Mouse (Mus musculus): ENCODE results near the gene Cpeb3. TPM values are rescaled to one million over a fixed set of nuclear protein-coding genes. Genes with fewer than 3 reads are reported as not detected.
"Not testable (repeated sequence)": the region's sequence is repeated elsewhere in the genome, so short reads cannot be mapped to it uniquely, and the experiment has no call there.

The Cpeb3 gene
- polyA plus RNA-seq, 1 experiment = 8.0 TPM

GRCm38 (mm10) chr19:37237306-37237705 is 28.9 kb upstream of the Cpeb3 start:
- H3K4me3 ChIP-seq (ENCODE audit: insufficient read depth, low read length) = no peak overlapping the region
- TF ChIP-seq CTCF (IDR thresholded peaks at IDR 0.05; ENCODE audit: low read depth, low read length) = no peak
- TF ChIP-seq POLR2A (IDR thresholded peaks at IDR 0.05; ENCODE audit: borderline replicate concordance, low read depth, low read length) = no peak
- peaks cover 16% of the 10 kb centered on the region for H3K4me1 ChIP-seq (ENCODE audit: control insufficient read depth, insufficient read depth, low read length)
- no peak overlapping the region for H3K27ac ChIP-seq (ENCODE audit: insufficient read depth, low read depth, low read length)

GRCm38 (mm10) chr19:37235818-37236217 is 27.4 kb upstream of the Cpeb3 start:
- no peak overlapping the region for H3K27ac ChIP-seq (ENCODE audit: insufficient read depth, low read depth, low read length)
- peaks cover 16% of the 10 kb centered on the region for H3K4me1 ChIP-seq (ENCODE audit: control insufficient read depth, insufficient read depth, low read length)
- TF ChIP-seq CTCF (IDR thresholded peaks at IDR 0.05; ENCODE audit: low read depth, low read length) (no peak), POLR2A (IDR thresholded peaks at IDR 0.05; ENCODE audit: borderline replicate concordance, low read depth, low read length) (no peak)
- no peak overlapping the region for H3K4me3 ChIP-seq (ENCODE audit: insufficient read depth, low read length)

GRCm38 (mm10) chr19:37233561-37234539 is 25.4 kb upstream of the Cpeb3 start:
- Histone ChIP-seq H3K27ac (ENCODE audit: insufficient read depth, low read depth, low read length) (no peak overlapping the region), H3K4me3 (ENCODE audit: insufficient read depth, low read length) (peak overlapping the region; percentile 31), H3K4me1 (ENCODE audit: control insufficient read depth, insufficient read depth, low read length) (peaks cover 16% of the 10 kb centered on the region)
- TF ChIP-seq POLR2A (IDR thresholded peaks at IDR 0.05; ENCODE audit: borderline replicate concordance, low read depth, low read length) = no peak
- no peak for TF ChIP-seq CTCF (IDR thresholded peaks at IDR 0.05; ENCODE audit: low read depth, low read length)

- H3K4me1 ChIP-seq (ENCODE audit: control insufficient read depth, insufficient read depth, low read length); H3K4me3 ChIP-seq (ENCODE audit: insufficient read depth, low read length): not testable (repeated sequence)
These were observed 24.2 kb upstream of the Cpeb3 start for GRCm38 (mm10) chr19:37232598-37232997.

GRCm38 (mm10) chr19:37225197-37225862 is 16.9 kb upstream of the Cpeb3 start:
- no peak for TF ChIP-seq CTCF (IDR thresholded peaks at IDR 0.05; ENCODE audit: low read depth, low read length)
- no peak for TF ChIP-seq POLR2A (IDR thresholded peaks at IDR 0.05; ENCODE audit: borderline replicate concordance, low read depth, low read length)
- Histone ChIP-seq H3K4me1 (ENCODE audit: control insufficient read depth, insufficient read depth, low read length) (no peaks in the 10 kb centered on the region), H3K4me3 (ENCODE audit: insufficient read depth, low read length) (no peak overlapping the region), H3K27ac (ENCODE audit: insufficient read depth, low read depth, low read length) (no peak overlapping the region)

More at GRCm38 (mm10) chr19:37232598-37232997, 24.2 kb upstream of the Cpeb3 start:
- not testable (repeated sequence) for H3K27ac ChIP-seq (ENCODE audit: insufficient read depth, low read depth, low read length)

- TF ChIP-seq POLR2A (IDR thresholded peaks at IDR 0.05; ENCODE audit: borderline replicate concordance, low read depth, low read length) (no peak), CTCF (IDR thresholded peaks at IDR 0.05; ENCODE audit: low read depth, low read length) (no peak)
- Histone ChIP-seq H3K4me1 (ENCODE audit: control insufficient read depth, insufficient read depth, low read length) (peaks cover 2% of the 10 kb centered on the region), H3K4me3 (ENCODE audit: insufficient read depth, low read length) (no peak overlapping the region), H3K27ac (ENCODE audit: insufficient read depth, low read depth, low read length) (no peak overlapping the region)
These were observed 6.3 kb upstream of the Cpeb3 start for GRCm38 (mm10) chr19:37214711-37215110.

GRCm38 (mm10) chr19:37211416-37211815 is 3.0 kb upstream of the Cpeb3 start:
- TF ChIP-seq POLR2A (IDR thresholded peaks at IDR 0.05; ENCODE audit: borderline replicate concordance, low read depth, low read length) = no peak
- TF ChIP-seq CTCF (IDR thresholded peaks at IDR 0.05; ENCODE audit: low read depth, low read length) = no peak
- H3K4me3 ChIP-seq (ENCODE audit: insufficient read depth, low read length) = no peak overlapping the region
- H3K4me1 ChIP-seq (ENCODE audit: control insufficient read depth, insufficient read depth, low read length) = peaks cover 7% of the 10 kb centered on the region
- H3K27ac ChIP-seq (ENCODE audit: insufficient read depth, low read depth, low read length) = no peak overlapping the region

- H3K4me3 ChIP-seq (ENCODE audit: insufficient read depth, low read length) = no peak overlapping the region
- TF ChIP-seq POLR2A (IDR thresholded peaks at IDR 0.05; ENCODE audit: borderline replicate concordance, low read depth, low read length) = no peak
- no peak for TF ChIP-seq CTCF (IDR thresholded peaks at IDR 0.05; ENCODE audit: low read depth, low read length)
- H3K4me1 ChIP-seq (ENCODE audit: control insufficient read depth, insufficient read depth, low read length) = peaks cover 9% of the 10 kb centered on the region
- H3K27ac ChIP-seq (ENCODE audit: insufficient read depth, low read depth, low read length) = no peak overlapping the region
These were observed 2.1 kb upstream of the Cpeb3 start for GRCm38 (mm10) chr19:37210457-37210856.

- TF ChIP-seq POLR2A (IDR thresholded peaks at IDR 0.05; ENCODE audit: borderline replicate concordance, low read depth, low read length) (no peak), CTCF (IDR thresholded peaks at IDR 0.05; ENCODE audit: low read depth, low read length) (no peak)
- Histone ChIP-seq H3K4me3 (ENCODE audit: insufficient read depth, low read length) (0 out of 2 replicates have a peak overlapping the region, but pooled peaks have one; percentile 99), H3K27ac (ENCODE audit: insufficient read depth, low read depth, low read length) (no peak overlapping the region), H3K4me1 (ENCODE audit: control insufficient read depth, insufficient read depth, low read length) (peaks cover 9% of the 10 kb centered on the region)
These were observed 1.2 kb upstream of the Cpeb3 start for GRCm38 (mm10) chr19:37209467-37210128.

Data from bone marrow macrophage, adult 2 months (primary cell).